In genomic region chr16:28753124-28753917, GRCm38 (mm10) we compare ENCODE assay signal across 8 mouse cellular contexts. TPM values are rescaled to one million over a fixed set of nuclear protein-coding genes. Genes with fewer than 3 reads are reported as not detected.
A peak's percentile ranks its signal among the peaks of the same experiment; 100 is the strongest.
DNase-seq lines count a peak whose midpoint lies in the region; ATAC-seq and TF ChIP-seq lines count a peak whose summit lies in the region.

No protein-coding gene starts in this region.

- no peaks in the 10 kb centered on the region for H3K4me1 ChIP-seq in hindbrain, postnatal 0 days (ENCODE audit: insufficient read depth, low read length)
- H3K4me1 ChIP-seq in midbrain, embryonic 12.5 days = peaks cover 2% of the 10 kb centered on the region; the same call in 1 of the 2 replicates
- no peaks in the 10 kb centered on the region for H3K4me1 ChIP-seq in small intestine, adult 2 months (ENCODE audit: control insufficient read depth, insufficient read depth, insufficient read length, low read length)

- H3K27me3 ChIP-seq in hindbrain, postnatal 0 days (ENCODE audit: insufficient read depth, low read length) = no peaks in the 10 kb centered on the region
- no peaks in the 10 kb centered on the region for H3K27me3 ChIP-seq in midbrain, embryonic 12.5 days
- no peaks in the 10 kb centered on the region for H3K27me3 ChIP-seq in small intestine, adult 2 months (ENCODE audit: control insufficient read depth, insufficient read depth, low read length)

- no peak for TF ChIP-seq POLR2A in small intestine, adult 2 months (IDR thresholded peaks at IDR 0.05; ENCODE audit: low read depth, low read length)

- no peak for TF ChIP-seq CTCF in gastrocnemius, adult 2 months (IDR thresholded peaks at IDR 0.05)
- no peak for TF ChIP-seq CTCF in hindbrain, postnatal 0 days (IDR thresholded peaks at IDR 0.05; ENCODE audit: low read depth)
- TF ChIP-seq CTCF in small intestine, adult 2 months (IDR thresholded peaks at IDR 0.05; ENCODE audit: extremely low read depth, insufficient read length, insufficient replicate concordance, low read depth, low read length) = no peak

- no peaks in the 10 kb centered on the region for H3K9me3 ChIP-seq in hindbrain, postnatal 0 days (ENCODE audit: low read length)
- H3K9me3 ChIP-seq in midbrain, embryonic 12.5 days = no peaks in the 10 kb centered on the region

- DNase-seq in ZHBTc4 (ENCODE audit: low read depth, low spot score) = peak; percentile 92
- peak; percentile 93 to 98 for DNase-seq in cerebellum, postnatal 25 days
- peak; percentile 56 for DNase-seq in gastrocnemius, adult 2 months
- peak; percentile 97 for DNase-seq in hindbrain, postnatal 0 days (ENCODE audit: low spot score)
- peak; percentile 73 for DNase-seq in left cerebral cortex, adult 11 months (ENCODE audit: low spot score)

- H3K27ac ChIP-seq in gastrocnemius, adult 2 months = no peak overlapping the region
- peak overlapping the region; percentile 71 for H3K27ac ChIP-seq in hindbrain, postnatal 0 days
- peak overlapping the region; percentile 22 for H3K27ac ChIP-seq in midbrain, embryonic 12.5 days (replicated peaks)
- H3K27ac ChIP-seq in small intestine, adult 2 months (ENCODE audit: insufficient read depth, low read depth, low read length) = no peak overlapping the region

- no peaks in the 10 kb centered on the region for H3K36me3 ChIP-seq in hindbrain, postnatal 0 days (ENCODE audit: insufficient read depth, low read length)
- H3K36me3 ChIP-seq in midbrain, embryonic 12.5 days = no peaks in the 10 kb centered on the region
- H3K36me3 ChIP-seq in small intestine, adult 2 months (ENCODE audit: control insufficient read depth, insufficient read depth, low read length) = no peaks in the 10 kb centered on the region

- intact Hi-C loops in gastrocnemius, adult 2 months (cut with DNase I) = no loop called here

- WGBS in hindbrain, postnatal 0 days = under 1% methylated on average over 33 of the region's 33 CpGs
- WGBS in midbrain, embryonic 12.5 days = under 1% methylated on average over 33 of the region's 33 CpGs
- WGBS in small intestine, adult 2 months = 2% methylated on average over 33 of the region's 33 CpGs

- peak overlapping the region; percentile 57 for H3K4me3 ChIP-seq in gastrocnemius, adult 2 months
- H3K4me3 ChIP-seq in hindbrain, postnatal 0 days (ENCODE audit: low read length) = peak overlapping the region; percentile 57
- H3K4me3 ChIP-seq in midbrain, embryonic 12.5 days = peak overlapping the region; percentile 49
- peak overlapping the region; percentile 10; the same call in 1 of the 2 replicates for H3K4me3 ChIP-seq in small intestine, adult 2 months (ENCODE audit: low read depth, low read length)

- peak overlapping the region; percentile 84 for H3K4me2 ChIP-seq in hindbrain, postnatal 0 days (ENCODE audit: low read depth, low read length)
- H3K4me2 ChIP-seq in midbrain, embryonic 12.5 days (replicated peaks) = peak overlapping the region; percentile 85

- ATAC-seq in hindbrain, postnatal 0 days = peak; percentile 98
- peak; percentile 98 for ATAC-seq in midbrain, embryonic 12.5 days (ENCODE audit: low FRiP score, low read depth)
- ATAC-seq in megakaryocyte progenitor cell, adult 5-6 weeks (replicated peaks; ENCODE audit: poor library complexity) = no peak

- peak overlapping the region; percentile 56 for H3K9ac ChIP-seq in hindbrain, postnatal 0 days (replicated peaks; ENCODE audit: low read length)
- H3K9ac ChIP-seq in midbrain, embryonic 12.5 days (replicated peaks) = peak overlapping the region; percentile 60

RNA-seq across cellular contexts. Expression of gene Fgf12, which starts 0.5 kb away (rescaled TPM):
- total RNA-seq in gastrocnemius, adult 2 months (2021) = not detected
- 39.5 and 39.8 TPM in 2 replicates for total RNA-seq in hindbrain, postnatal 0 days (2014; rRNA removed)
- 65.2 and 70.4 TPM in 2 replicates for polyA plus RNA-seq in hindbrain, postnatal 0 days (2015; fragmentation: Nextera tagmentation; extraction: Ambion mirVana)
- polyA plus RNA-seq in midbrain, embryonic 12.5 days (2016; fragmentation: Nextera tagmentation; extraction: Ambion mirVana) = 5.8 TPM in 2 replicates
- 0.24 TPM in 1 of 2 replicates, not detected in the other for polyA plus RNA-seq in small intestine, adult 2 months (2012; rRNA removed)
- total RNA-seq in megakaryocyte progenitor cell, adult 5-6 weeks (2015) = not detected in 2 replicates
- total RNA-seq in megakaryocyte progenitor cell, adult 5-6 weeks (2017) = not detected in 2 replicates

Comparison
In these comparisons a context has a peak if more than half of its experiments do, and no peak if none do; other contexts are left out.
1. H3K27ac ChIP-seq: peak in hindbrain, postnatal 0 days (single experiment) and midbrain, embryonic 12.5 days (single experiment); none in gastrocnemius, adult 2 months (single experiment) and small intestine, adult 2 months (single experiment).
2. RNA of gene Fgf12, which starts 0.5 kb away (total RNA-seq): 39.5 to 39.8 TPM in hindbrain, postnatal 0 days; not detected in gastrocnemius, adult 2 months and not detected in megakaryocyte progenitor cell, adult 5-6 weeks; every median in the first group is over 10 times any median in the second.
3. Peak in every context shown above with its lines, with median percentiles within 50 percentile points of each other: DNase-seq and H3K4me3 ChIP-seq.